Mouse (Mus musculus): ENCODE results near the gene Ndufs6. TPM values are rescaled to one million over a fixed set of nuclear protein-coding genes. Genes with fewer than 3 reads are reported as not detected.

The Ndufs6 gene
- 1,000 to 10,000 TPM; 1,175 to 1,391 (median 1,278) TPM for total RNA-seq (2022)

DNA sequence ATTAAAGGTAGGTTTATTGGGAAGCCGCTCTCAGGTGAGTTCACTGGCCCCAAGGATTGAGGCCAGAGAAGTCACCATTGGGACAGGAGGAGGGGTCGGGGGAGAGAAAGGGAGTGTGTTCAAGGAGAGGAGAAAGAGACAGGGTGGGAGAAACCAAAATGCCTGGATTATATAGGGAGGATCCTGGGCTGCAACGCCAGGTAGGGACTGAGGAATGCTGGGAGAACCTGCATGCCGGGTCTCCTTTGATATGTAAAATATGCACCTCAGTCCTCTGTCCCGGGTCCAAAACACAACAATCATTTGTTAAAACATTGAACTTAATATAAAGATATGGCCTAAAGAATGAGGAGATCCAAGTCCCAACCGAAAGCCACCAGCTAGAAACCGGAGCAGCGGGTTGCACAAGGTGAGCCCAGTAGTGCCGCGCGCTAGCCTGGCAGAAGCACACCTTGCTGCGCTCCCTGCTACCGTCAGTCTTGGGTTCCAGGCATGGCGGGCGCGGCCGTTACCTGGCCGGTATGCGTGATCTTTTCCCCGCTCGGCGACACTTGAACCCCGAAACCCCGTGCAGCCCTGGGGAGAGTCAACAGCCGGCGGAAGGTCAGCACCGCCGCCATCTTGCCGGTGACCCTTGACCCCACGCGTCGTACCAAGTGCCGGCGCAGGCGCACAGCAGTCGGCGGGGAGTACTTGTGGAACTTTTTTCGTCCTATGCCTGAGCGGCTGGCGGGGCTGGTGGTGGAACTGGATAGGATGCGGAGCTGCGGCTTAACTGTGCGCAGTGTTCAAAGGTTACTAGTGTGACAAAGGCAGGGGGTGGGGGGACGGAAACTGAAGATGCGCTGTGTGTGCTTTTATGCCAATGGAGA lies at the start of gene Ndufs6, which contains the start of gene Mrpl36:
TSS of gene Ndufs6 (minus strand) at position 716 of the 872 bp plus-strand sequence.
TSS of gene Mrpl36 (plus strand) at position 687 of the 872 bp plus-strand sequence.
- DNase-seq (ENCODE audit: low spot score) = peak; percentile 93

DNA sequence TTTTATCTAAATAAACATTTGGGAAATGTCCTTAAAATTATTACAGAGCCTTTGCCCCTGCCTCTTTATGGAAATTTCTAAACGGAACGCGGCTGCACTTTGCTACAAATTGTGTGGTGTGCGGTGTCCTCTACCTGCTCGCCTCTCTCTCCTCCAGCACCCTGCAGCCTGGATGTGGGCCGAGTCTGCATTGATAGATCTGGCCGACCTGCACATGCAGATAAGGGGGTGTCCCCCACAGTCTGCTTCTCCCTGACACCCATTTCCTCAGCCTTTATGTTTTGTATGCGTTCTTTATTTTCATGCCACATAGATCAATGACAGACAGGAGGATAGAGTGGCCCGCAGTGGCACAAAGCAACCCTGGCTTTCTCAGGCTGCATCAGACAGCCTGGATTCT lies 49.3 kb upstream of the Ndufs6 start:
- no peak for DNase-seq (ENCODE audit: low spot score)

DNA sequence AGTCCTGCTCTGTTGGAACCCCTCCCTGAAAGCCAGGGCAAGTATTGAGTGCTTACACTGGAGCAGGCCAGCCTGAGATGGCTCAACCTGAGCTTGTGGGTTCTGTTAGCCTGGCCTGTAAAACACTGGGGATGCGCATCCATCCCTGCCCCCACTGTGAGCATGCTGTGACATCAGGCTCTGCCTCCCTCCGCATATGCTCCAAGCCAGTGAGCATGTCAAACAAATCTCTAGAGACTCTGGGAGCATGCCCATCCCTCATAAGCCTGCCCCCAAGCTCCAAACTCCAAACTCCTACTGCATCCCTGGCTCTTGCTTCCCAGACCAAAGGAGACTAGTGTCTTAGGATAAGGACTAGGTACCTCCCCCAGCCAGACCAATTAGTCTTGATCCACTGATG lies 46.3 kb upstream of the Ndufs6 start:
- no peak for DNase-seq (ENCODE audit: low spot score)

DNA sequence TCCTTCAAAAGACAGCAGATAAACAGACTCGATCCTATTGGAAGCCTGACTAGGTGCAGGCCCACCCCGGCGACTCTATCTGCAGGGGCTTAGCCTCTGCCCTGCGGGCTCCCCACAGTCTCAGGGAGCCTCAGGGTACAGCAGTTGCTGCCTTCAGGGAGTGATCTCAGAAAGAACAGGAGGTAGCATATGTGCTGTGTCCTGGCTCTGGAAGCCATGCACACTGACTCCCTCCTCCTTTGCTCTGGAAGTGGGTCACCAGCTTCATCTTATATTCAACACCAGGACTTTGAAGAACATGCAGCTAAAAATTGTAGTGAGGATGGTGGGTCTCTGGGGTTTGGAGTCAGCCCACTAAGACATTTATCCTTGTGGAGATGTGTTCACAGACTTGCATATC lies 45.0 kb upstream of the Ndufs6 start:
- DNase-seq (ENCODE audit: low spot score) = no peak

GRCm38 (mm10) chr13:73357106-73357505 lies 28.8 kb upstream of the Ndufs6 start:
- DNase-seq (ENCODE audit: low spot score) = no peak

- DNase-seq (ENCODE audit: low spot score) = no peak
Measured at GRCm38 (mm10) chr13:73352491-73352890, 24.1 kb upstream of the Ndufs6 start.

DNA sequence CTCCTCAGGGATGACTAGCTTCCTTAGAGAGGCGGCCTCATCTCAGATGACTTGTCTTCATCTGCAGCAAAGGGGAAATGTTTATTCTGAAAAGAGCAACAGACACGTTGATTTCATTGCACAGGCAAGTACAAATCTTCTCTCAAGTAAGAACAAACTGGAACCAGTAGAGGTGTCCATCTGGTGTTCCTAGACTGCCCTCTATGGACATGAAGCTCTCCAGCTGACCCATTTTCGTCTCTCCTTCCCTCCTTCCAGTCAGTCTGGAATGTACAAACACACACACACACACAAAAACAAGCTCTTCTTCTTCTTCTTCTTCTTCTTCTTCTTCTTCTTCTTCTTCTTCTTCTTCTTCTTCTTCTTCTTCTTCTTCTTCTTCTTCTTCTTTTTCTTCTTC lies 23.6 kb upstream of the Ndufs6 start:
- DNase-seq (ENCODE audit: low spot score) = no peak

- no peak for DNase-seq (ENCODE audit: low spot score)
Measured at GRCm38 (mm10) chr13:73350741-73351140, 22.4 kb upstream of the Ndufs6 start.

DNA sequence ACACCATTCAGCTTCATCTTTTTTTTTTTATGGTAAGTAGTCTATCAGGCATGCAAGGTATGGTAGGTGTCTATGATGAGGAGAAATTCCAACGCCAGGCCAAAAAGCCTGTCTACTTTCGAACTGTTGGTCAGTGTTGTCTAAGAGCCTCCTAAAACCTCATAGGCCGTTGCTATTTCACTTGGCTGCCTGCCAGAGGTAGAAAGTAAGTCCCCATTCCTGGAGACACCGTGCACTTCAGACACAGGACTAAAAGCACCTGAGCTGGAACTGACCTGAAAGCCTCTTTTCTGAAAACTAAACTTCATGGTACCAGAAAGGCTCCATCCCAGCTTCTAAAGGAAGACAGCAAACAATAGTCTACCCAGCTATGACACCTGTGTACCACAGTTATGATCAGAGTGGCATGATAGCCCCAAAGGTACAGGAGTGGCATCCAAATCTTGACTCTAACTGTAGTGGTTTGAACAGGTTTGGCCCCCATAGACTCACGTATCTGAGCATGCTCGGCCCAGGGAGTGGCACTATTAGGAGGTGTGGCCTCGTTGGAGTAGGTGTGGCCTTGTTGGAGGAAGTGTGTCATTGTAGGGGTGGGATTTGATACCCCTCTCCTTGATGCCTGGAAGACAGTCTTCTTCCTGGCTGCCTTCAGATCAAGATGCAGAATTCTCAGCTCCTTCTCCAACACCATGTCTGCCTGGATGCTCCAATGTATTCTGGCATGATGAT lies 19.7 kb upstream of the Ndufs6 start:
- DNase-seq (ENCODE audit: low spot score) = no peak

DNA sequence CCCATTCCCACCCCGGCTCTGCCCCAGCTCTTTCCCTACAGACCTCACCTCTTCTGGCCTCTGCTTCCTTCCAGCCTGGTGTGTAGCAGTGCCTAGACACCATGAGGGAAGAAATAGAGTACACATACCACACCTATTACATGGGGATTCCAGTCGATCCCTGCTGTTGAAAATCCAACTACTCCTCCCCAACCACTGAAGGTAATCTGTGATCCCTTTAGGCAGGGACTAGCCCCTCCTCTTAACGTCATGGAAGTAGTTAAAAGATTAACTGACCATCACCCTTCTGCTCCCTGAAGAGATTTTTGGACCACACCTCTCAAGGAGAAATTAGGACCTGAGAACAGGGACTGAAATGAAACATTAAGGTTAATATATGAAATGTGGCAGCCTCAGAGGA lies 18.8 kb upstream of the Ndufs6 start:
- DNase-seq (ENCODE audit: low spot score) = no peak

DNA sequence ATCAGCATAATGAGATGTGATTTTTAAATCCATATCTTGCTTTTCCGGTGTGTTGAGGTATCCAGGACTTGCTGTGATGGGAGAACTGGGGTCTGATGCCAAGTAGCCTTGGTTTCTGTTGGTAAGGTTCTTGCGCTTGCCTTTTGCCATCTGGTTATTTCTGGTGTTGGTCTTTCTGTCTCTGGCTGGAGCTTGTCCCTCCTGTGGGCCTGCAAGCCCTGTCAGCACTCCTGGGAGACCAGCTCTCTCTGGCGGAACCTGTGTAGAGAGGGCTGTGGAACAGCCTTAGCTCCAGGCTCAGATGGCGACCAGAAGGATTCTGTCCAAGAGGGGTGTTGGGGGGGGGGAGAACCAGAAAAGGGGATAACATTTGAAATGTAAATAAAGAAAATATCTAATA lies 18.4 kb upstream of the Ndufs6 start:
- no peak for DNase-seq (ENCODE audit: low spot score)

DNA sequence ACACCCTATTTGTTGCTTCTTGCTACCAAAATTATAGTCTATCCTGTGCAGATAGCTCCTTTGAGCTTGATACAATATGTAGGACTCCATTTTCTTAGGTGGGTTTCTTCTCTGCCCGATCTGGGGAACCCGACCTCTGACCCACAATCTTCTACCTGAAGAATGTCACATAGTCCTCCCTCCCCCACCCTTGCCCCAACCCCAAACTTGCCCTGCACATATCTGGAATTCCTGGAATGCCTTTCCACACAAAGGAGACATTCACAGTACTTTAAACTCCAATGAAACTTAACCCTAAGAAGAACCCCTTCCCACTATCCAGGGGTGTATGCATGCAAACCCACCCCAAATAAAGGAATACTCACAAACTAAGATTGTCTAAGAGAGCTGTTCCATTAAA lies 17.8 kb upstream of the Ndufs6 start:
- no peak for DNase-seq (ENCODE audit: low spot score)

DNA sequence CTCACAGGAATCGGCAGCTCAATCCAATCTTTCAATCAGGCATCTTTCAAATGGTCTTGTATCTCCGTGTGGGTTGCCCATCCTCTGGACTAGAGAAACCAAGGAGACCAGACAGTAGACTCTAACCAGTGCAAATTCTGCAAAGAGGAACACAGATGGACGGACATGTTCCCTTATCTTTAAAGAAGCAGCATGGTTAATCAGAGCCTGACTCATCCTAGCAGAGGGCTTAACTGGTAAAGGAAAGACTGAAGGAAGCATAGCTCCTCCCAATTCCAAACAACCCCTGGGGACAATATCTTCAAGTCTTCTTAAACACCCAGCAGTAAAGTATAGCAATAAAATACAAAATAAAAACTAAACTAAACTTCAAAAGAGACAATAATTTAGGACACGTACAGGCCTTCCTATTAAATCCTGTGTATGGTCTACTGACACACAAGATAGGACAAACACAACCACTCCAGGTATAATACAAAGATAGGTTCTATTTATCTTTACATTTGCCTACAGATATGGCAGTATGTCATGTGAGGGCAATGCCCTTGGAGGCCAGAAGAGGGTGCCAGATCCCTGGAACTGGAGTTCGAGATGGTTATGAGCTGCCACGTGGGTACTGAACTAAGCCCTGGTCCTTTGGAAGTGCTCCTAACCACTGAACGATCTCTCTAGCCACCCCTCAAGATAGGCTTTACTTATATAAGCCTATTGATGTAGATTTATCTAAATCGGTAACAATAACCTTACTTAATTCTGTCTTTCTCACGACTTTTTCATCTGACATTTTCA lies 17.0 kb upstream of the Ndufs6 start:
- DNase-seq (ENCODE audit: low spot score) = no peak

GRCm38 (mm10) chr13:73336753-73337152 lies 8.4 kb upstream of the Ndufs6 start:
- DNase-seq (ENCODE audit: low spot score) = no peak

DNA sequence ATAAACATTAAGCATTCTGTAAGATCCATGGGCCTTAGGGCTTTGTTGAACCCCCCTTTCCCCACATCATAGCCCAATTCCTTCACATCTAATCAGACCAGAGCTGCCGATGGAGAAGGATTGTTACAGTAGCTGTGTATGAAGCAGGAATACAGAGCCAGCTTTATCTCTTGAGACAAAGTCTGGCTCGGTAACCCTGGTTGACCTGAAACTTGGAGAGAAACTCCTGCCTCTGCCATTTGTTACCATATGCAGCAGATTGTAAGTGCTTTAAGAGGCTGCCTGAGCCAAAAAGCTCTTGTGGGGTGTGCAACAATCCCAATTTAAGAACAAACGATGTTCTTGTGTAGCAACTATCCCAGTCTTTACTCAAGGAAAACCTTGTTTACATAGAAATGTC lies 3.4 kb upstream of the Ndufs6 start:
- DNase-seq (ENCODE audit: low spot score) = no peak

- DNase-seq (ENCODE audit: low spot score) = peak; percentile 88
Measured at GRCm38 (mm10) chr13:73330844-73331501, 2.6 kb upstream of the Ndufs6 start.

- no peak for DNase-seq (ENCODE audit: low spot score)
Measured at GRCm38 (mm10) chr13:73323406-73323805, 4.9 kb downstream of the Ndufs6 start.

DNA sequence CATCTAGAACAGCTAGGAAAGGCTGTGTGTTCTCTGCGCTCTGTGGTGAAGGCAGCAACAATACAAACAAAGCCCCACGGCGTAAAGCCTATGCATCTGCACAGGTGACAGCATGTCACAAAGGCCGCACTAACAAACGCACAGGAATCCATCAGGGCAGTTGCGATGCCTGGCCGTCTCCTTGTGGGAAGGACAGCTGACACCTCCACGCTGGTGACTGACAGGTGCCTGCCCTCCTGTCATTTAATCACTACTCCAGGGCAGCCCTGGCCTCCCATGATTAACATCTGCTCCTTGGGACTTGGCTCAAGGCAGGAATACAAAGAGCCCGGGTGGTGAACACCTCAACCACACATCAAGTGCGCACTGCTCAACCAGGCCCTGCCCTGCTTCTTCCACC lies 5.7 kb downstream of the Ndufs6 start:
- no peak for DNase-seq (ENCODE audit: low spot score)

DNA sequence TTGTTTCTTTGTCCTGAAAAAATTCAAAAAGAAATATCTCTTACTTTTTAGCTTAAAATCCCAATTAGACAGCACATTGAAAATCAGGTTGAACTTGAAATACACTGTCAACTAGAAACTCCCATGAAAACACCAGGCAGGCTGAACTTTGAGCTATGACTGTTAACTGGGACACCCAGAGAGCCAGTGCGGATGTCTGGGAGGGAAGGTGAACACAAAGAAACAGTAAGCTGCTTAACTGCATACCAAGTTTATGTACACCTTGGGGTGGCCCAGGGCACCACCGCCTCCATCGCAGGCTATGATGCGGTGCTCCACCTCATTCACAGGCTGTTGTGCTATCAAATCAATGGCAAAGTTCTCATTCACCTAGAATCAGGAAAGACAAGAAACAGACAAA lies 8.3 kb downstream of the Ndufs6 start:
- DNase-seq (ENCODE audit: low spot score) = no peak

- no peak for DNase-seq (ENCODE audit: low spot score)
Measured at GRCm38 (mm10) chr13:73310183-73310929, 18.0 kb downstream of the Ndufs6 start.

DNA sequence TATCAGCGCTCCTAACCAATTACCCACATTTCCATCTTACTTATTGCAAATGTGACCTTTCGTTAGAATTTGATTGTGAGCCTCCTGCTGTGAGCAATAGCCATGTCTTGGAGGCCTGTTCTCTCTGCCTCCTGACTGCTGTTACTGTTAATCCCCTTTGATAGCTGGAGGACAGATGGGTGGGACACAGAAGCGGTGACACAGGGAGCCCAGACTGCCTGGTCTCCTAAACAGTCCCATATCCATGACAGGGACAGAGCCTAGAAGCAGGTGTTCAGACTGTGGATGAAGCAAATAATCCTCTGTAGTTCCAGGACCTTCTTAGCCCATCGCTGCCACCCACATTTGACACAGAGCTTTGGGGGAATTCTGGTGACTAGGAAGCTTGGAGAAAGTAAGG lies 21.9 kb downstream of the Ndufs6 start:
- no peak for DNase-seq (ENCODE audit: low spot score)

Data from heart, adult 8-10 months (tissue).